Mouse (Mus musculus): Measurements from ENCODE around the gene Tjap1. TPM values are rescaled to one million over a fixed set of nuclear protein-coding genes. Genes with fewer than 3 reads are reported as not detected.

The Tjap1 gene
- polyA plus RNA-seq, 1 experiment: 50.9 TPM

DNA sequence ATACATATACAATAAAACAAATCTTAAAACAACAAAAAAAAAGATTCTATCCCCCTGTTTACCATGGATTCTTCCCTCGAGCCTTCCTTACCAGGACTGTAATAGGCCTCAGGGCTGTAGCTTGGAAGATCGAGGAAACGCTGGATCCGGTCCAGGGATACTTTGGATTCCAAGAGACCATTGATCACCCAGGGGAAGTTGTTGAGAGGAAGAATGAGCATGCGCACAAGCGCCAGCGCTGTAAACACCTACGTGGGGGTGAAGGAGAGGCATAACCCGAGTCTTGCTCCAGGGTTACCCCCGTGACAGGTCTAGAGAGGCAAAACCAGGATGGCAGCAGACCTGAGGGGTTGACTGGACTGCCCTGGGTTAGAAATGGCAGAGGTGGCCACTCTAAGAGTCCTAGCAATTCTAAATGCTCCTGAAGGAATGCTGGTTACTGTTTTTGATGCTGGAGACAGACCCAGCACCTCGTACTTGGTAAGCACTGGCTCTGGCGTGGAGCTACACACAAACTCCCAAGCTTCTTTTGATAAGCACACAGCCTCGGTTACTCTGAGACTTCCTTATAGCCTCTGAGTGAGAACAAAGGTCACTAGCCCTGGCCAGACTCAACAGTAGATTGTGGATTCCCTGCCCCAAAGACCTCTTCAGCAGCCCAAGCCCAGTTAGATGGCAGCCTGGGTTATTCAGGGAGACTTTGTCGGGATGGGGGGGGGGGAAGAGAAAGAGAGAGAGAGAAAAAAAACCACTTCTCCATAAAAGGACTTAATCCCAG, 39.4 kb upstream of the Tjap1 start:
- Histone ChIP-seq H3K36me3 (ENCODE audit: control insufficient read depth, insufficient read depth) (no peaks in the 10 kb centered on the region), H3K79me2 (ENCODE audit: control insufficient read depth, insufficient read depth) (no peaks in the 10 kb centered on the region), H3ac (ENCODE audit: control insufficient read depth, insufficient read length) (no peak overlapping the region), H3K27me3 (ENCODE audit: control insufficient read depth, insufficient read depth, insufficient read length) (no peaks in the 10 kb centered on the region), H3K4me3 (no peak overlapping the region), H3K4me2 (ENCODE audit: low read depth) (no peak overlapping the region)
- TF ChIP-seq TCF3 (IDR thresholded peaks at IDR 0.05; ENCODE audit: insufficient read length, low read depth): no peak
- TF ChIP-seq TCF12 (IDR thresholded peaks at IDR 0.05; ENCODE audit: insufficient read depth, poor library complexity, severe bottlenecking): no peak
- TF ChIP-seq POLR2AphosphoS2 (IDR thresholded peaks at IDR 0.05; ENCODE audit: insufficient read length, low read depth): no peak
- no peak for TF ChIP-seq POLR2A (IDR thresholded peaks at IDR 0.05; ENCODE audit: insufficient read length, low read depth)
- no peak for TF ChIP-seq USF1 (IDR thresholded peaks at IDR 0.05; ENCODE audit: low read depth)
- TF ChIP-seq SRF (IDR thresholded peaks at IDR 0.05; ENCODE audit: control insufficient read depth, insufficient read length, low read depth): no peak
- no peak for TF ChIP-seq MYOD1 (IDR thresholded peaks at IDR 0.05; ENCODE audit: control insufficient read depth in 1 of 3, insufficient read length in 2 of 3, low read depth in 2 of 3)
- TF ChIP-seq MAX (IDR thresholded peaks at IDR 0.05; ENCODE audit: low read depth): no peak
- no peak for TF ChIP-seq E2F4 (IDR thresholded peaks at IDR 0.05; ENCODE audit: insufficient read depth)
- TF ChIP-seq CEBPB (IDR thresholded peaks at IDR 0.05; ENCODE audit: insufficient read depth, poor library complexity, severe bottlenecking): no peak
- no peak for TF ChIP-seq REST (IDR thresholded peaks at IDR 0.05; ENCODE audit: insufficient read depth, insufficient read length)

DNA sequence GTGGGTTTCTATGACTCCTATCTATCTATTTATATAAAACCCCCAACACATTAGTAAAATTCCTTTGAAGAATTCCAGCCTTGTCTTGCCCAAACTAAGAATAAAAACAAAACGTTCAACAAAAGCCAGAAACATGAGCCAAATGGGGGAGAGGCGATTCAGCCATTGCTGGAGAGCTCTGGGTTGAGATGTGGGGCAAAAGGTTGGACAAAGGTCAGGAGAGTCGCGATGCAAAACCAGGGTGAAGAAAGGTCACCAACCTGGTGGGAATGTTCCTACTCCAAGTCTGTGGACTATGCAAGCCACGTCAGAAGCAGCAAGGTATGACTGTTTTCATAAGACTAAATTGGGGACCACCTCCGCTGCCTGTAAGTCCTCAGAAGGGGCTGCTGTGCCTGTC, 37.7 kb upstream of the Tjap1 start:
- no peaks in the 10 kb centered on the region for H3K27me3 ChIP-seq (ENCODE audit: control insufficient read depth, insufficient read depth, insufficient read length)
- no peaks in the 10 kb centered on the region for H3K36me3 ChIP-seq (ENCODE audit: control insufficient read depth, insufficient read depth)
- TF ChIP-seq MYOG (IDR thresholded peaks at IDR 0.05; ENCODE audit: control insufficient read depth in 1 of 3, insufficient read depth in 1 of 3, insufficient read length in 2 of 3, low read depth in 2 of 3) (no peak), SRF (IDR thresholded peaks at IDR 0.05; ENCODE audit: control insufficient read depth, insufficient read length, low read depth) (no peak), MYOD1 (IDR thresholded peaks at IDR 0.05; ENCODE audit: control insufficient read depth in 1 of 3, insufficient read length in 2 of 3, low read depth in 2 of 3) (no peak), REST (IDR thresholded peaks at IDR 0.05; ENCODE audit: insufficient read depth, insufficient read length) (no peak), POLR2A (IDR thresholded peaks at IDR 0.05; ENCODE audit: insufficient read length, low read depth) (no peak), TCF3 (IDR thresholded peaks at IDR 0.05; ENCODE audit: insufficient read length, low read depth) (no peak), TCF12 (IDR thresholded peaks at IDR 0.05; ENCODE audit: insufficient read depth, poor library complexity, severe bottlenecking) (no peak), CEBPB (IDR thresholded peaks at IDR 0.05; ENCODE audit: insufficient read depth, poor library complexity, severe bottlenecking) (no peak), MAX (IDR thresholded peaks at IDR 0.05; ENCODE audit: low read depth) (no peak), POLR2AphosphoS2 (IDR thresholded peaks at IDR 0.05; ENCODE audit: insufficient read length, low read depth) (no peak), USF1 (IDR thresholded peaks at IDR 0.05; ENCODE audit: low read depth) (no peak), E2F4 (IDR thresholded peaks at IDR 0.05; ENCODE audit: insufficient read depth) (no peak)
- no peak overlapping the region for H3K4me2 ChIP-seq (ENCODE audit: low read depth)
- H3K79me2 ChIP-seq (ENCODE audit: control insufficient read depth, insufficient read depth): no peaks in the 10 kb centered on the region
- no peak overlapping the region for H3ac ChIP-seq (ENCODE audit: control insufficient read depth, insufficient read length)
- no peak overlapping the region for H3K4me3 ChIP-seq

DNA sequence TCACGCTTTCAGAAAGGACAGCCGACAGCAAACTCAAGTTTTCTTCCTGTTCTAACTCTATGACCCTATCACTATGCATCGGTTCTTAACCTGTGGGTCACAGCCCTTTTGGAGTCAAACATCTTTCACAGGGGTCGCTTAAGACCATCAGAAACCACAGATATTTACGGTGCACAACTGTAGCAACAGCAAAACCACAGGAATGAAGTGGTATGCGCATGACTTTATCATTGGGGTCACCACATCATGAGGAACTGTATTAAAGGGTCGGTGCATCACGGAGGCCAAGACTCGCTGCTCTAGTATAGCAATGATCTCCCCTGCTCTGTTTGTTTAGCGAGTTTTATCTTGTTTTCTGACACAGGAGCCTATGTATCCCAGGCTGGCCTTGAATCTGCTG, 33.0 kb upstream of the Tjap1 start:
- Histone ChIP-seq H3K36me3 (ENCODE audit: control insufficient read depth, insufficient read depth) (no peaks in the 10 kb centered on the region), H3K27me3 (ENCODE audit: control insufficient read depth, insufficient read depth, insufficient read length) (no peaks in the 10 kb centered on the region), H3K4me3 (no peak overlapping the region), H3ac (ENCODE audit: control insufficient read depth, insufficient read length) (no peak overlapping the region), H3K4me2 (ENCODE audit: low read depth) (no peak overlapping the region), H3K79me2 (ENCODE audit: control insufficient read depth, insufficient read depth) (no peaks in the 10 kb centered on the region)
- TF ChIP-seq REST (IDR thresholded peaks at IDR 0.05; ENCODE audit: insufficient read depth, insufficient read length): no peak
- peak in 1 of 3 experiments; percentile 10 for TF ChIP-seq MYOD1 (IDR thresholded peaks at IDR 0.05; ENCODE audit: control insufficient read depth in 1 of 3, insufficient read length in 2 of 3, low read depth in 2 of 3)
- no peak for TF ChIP-seq CEBPB (IDR thresholded peaks at IDR 0.05; ENCODE audit: insufficient read depth, poor library complexity, severe bottlenecking)
- TF ChIP-seq POLR2A (IDR thresholded peaks at IDR 0.05; ENCODE audit: insufficient read length, low read depth): no peak

DNA sequence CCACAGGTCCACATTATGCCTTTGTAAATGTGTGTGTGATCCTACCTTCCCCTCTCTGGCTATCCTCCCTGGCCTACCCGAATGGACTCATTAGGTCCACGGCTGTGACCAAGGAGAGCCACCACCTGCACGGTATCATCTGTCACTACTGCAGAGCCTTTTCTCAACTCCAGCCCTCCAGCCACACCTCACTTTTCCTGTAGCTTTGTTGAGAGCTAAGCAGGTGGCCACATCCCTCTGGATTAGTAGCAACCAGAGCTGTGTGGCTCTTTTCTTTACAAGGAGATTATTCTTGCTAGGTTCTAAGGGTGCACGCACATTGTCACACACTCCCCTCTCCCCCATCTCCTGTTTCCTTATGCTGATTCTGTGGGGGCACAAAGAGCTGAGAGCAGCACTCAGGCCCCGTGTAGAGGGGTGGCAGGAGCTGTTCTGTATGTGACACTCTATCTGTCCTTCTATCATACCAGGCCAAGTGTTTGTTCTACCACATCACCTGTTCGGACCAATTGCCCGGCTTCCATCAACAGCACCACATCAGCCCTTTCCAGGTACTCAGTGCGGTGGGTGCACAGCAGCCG, 30.4 kb upstream of the Tjap1 start:
- H3K36me3 ChIP-seq (ENCODE audit: control insufficient read depth, insufficient read depth): no peaks in the 10 kb centered on the region
- TF ChIP-seq POLR2A (IDR thresholded peaks at IDR 0.05; ENCODE audit: insufficient read length, low read depth): no peak
- TF ChIP-seq POLR2AphosphoS2 (IDR thresholded peaks at IDR 0.05; ENCODE audit: insufficient read length, low read depth): no peak
- no peak for TF ChIP-seq REST (IDR thresholded peaks at IDR 0.05; ENCODE audit: insufficient read depth, insufficient read length)
- TF ChIP-seq CEBPB (IDR thresholded peaks at IDR 0.05; ENCODE audit: insufficient read depth, poor library complexity, severe bottlenecking): no peak
- TF ChIP-seq TCF3 (IDR thresholded peaks at IDR 0.05; ENCODE audit: insufficient read length, low read depth): no peak
- no peak for TF ChIP-seq MYOG (IDR thresholded peaks at IDR 0.05; ENCODE audit: control insufficient read depth in 1 of 3, insufficient read depth in 1 of 3, insufficient read length in 2 of 3, low read depth in 2 of 3)
- no peak for TF ChIP-seq E2F4 (IDR thresholded peaks at IDR 0.05; ENCODE audit: insufficient read depth)
- no peak for TF ChIP-seq MAX (IDR thresholded peaks at IDR 0.05; ENCODE audit: low read depth)
- no peak for TF ChIP-seq TCF12 (IDR thresholded peaks at IDR 0.05; ENCODE audit: insufficient read depth, poor library complexity, severe bottlenecking)
- no peak for TF ChIP-seq SRF (IDR thresholded peaks at IDR 0.05; ENCODE audit: control insufficient read depth, insufficient read length, low read depth)
- TF ChIP-seq USF1 (IDR thresholded peaks at IDR 0.05; ENCODE audit: low read depth): no peak
- no peak for TF ChIP-seq MYOD1 (IDR thresholded peaks at IDR 0.05; ENCODE audit: control insufficient read depth in 1 of 3, insufficient read length in 2 of 3, low read depth in 2 of 3)

More for the DNA sequence above, 30.4 kb upstream of the Tjap1 start:
- no peak overlapping the region for H3ac ChIP-seq (ENCODE audit: control insufficient read depth, insufficient read length)
- H3K27me3 ChIP-seq (ENCODE audit: control insufficient read depth, insufficient read depth, insufficient read length): no peaks in the 10 kb centered on the region
- H3K79me2 ChIP-seq (ENCODE audit: control insufficient read depth, insufficient read depth): no peaks in the 10 kb centered on the region
- H3K4me3 ChIP-seq: no peak overlapping the region
- no peak overlapping the region for H3K4me2 ChIP-seq (ENCODE audit: low read depth)

Data from myocyte (in vitro differentiated cells).